Mouse (Mus musculus) ZHBTc4 (cell line): ENCODE results near the gene Jak3.

ENCODE experiments used
- DNase-seq: peaks from one replicate; pipeline ENCODE4 v3.0.0-alpha.2; 2011; ENCODE audit warnings: low read depth, low spot score

The Jak3 gene

DNA sequence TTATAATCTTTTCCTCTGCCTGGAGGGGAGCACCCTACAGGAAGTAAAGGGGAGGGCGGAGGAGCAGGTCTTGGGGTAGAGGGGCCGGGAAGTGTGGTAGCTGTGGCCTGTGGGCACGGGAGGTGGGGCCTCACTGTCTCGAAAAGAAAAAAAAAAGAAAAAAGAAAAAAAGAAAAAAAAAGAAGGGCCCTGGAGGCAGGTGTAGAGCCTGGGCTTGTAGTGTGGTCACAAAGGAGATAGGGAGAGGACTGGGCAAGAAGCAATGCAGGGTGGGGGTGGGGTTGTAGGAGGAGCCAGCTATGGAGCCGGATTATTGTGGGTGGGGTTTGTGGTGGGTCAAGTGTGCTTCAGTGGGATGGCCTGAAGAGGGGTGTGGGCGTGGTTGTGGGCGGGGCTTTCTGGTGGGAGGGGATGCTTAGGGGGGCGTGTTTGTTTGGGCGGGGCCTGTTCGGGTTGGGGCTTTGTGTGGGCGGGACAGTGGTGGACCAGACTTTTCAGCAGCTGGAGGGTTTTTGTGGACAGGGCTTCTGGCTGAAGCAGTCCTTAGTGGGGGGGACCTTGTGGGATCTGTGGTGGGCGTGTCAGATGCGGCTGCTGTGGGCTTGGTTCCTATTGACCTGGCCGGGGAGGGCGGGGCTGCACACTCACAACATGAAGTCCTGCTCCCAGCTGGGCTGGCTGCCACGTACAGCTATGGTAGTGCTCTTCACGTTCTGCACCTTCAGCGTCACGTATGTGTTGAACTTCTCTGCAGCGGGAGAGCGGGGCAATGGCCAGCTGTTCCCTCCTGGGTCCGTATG, 10.6 kb upstream of the Jak3 start:
- DNase-seq = peak; percentile 96

DNA sequence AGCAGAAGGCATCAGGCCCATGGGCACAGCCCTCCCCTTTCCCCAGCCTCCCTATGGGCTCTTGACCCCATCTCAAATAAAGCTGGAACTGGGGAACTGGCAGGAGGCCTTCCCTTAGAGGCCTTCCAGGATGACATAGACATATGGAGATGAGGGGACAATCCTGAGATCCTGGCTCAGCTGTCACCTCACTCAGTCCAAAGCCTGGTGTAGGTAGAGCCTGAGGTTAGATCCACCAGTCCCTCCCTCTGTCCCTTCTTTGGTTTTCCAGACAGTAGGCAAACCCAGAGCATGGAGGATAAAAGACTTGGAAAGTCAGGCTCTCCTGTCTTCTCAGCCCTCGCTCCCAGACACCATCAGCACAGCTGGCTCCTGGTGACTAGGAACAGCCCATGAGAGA, 9.2 kb upstream of the Jak3 start:
- no peak for DNase-seq

- no peak for DNase-seq
These were observed 8.8 kb upstream of the Jak3 start for GRCm38 (mm10) chr8:71667256-71667655.

DNA sequence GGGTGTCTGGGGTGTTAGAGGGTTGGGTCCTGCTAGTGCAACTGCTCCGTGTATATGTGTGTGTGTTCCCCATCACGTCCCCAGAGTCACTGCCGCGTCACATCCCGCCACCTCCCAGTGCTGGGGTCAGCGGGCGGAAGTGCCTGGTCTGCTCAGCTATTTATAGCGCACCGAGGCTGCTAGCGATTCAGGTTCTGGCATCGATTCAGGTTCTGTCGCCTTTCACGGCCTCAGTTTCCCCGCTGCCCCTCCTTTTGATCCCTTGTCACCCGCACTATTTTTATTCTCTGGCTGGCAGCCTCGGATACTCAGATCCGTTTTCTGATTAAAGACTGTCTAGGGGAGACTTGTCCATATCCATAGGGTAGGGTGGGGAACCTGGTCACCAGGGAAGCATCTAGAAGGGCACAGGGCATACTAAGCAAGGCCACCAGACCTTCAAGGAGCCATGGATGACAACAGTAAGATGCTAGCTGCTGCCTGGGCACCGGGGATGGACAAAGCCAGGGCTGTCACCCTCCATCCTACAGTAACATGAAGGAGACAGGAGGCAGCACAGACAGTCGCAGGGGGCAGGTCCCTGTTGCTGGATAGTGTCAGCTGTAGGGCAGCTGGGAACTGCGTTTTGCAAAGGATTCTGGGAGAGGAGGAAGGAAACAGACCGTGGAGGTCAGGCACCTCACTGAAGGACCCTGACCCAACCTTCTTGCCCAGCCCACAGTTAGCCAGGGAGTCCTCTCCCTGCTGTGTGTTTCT, 7.7 kb upstream of the Jak3 start:
- DNase-seq = no peak

DNA sequence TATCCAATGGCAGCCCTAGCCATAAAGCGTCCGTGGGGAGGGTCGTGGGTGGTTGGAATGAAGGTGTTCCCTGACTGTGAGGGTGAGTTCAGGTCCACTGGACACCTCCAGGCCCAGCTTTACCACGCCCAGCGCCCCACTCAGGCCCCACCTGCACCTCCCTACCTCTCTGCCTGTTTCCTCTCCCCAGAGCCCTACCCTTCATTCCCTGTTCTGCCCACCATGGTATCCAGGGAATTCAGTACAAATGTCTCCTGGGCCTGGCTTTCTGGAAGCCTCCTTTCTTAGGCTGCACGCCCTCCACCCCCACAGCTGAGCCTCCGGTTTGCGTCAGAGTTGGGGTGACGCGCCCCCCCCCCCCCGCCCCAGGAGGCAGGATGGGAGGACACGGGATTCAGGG, 5.9 kb upstream of the Jak3 start:
- no peak for DNase-seq

- DNase-seq = peak; percentile 97
These were observed 5.2 kb upstream of the Jak3 start for GRCm38 (mm10) chr8:71670621-71671548.

DNA sequence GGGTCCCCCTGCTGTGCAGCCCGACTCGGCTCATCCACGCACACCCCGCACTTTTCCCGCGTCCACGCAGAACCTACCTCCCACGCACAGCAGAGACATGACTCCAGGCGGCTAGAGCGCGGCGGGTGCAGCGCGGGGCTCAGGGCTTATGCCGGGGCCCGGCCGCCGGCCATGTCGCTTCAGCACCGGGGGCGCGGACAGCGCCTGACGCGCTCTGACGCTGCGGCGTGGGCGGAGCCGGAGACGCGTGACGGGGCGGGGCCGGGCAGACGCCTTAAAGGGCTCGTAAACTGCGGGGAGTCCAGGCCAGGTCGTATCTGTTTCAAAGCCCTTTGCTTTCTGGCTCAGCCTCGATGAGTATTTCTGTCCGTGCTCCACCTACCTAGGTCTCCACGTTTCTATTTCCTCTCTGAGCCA, 4.5 kb upstream of the Jak3 start, which contains the start of gene Unc13a:
TSS of gene Unc13a (minus strand) at position 209 of the 417 bp plus-strand sequence.
- DNase-seq = peak; percentile 94

GRCm38 (mm10) chr8:71672168-71672735, 3.8 kb upstream of the Jak3 start:
- DNase-seq = no peak

GRCm38 (mm10) chr8:71674071-71674470, 2.0 kb upstream of the Jak3 start:
- DNase-seq = peak; percentile 61

DNA sequence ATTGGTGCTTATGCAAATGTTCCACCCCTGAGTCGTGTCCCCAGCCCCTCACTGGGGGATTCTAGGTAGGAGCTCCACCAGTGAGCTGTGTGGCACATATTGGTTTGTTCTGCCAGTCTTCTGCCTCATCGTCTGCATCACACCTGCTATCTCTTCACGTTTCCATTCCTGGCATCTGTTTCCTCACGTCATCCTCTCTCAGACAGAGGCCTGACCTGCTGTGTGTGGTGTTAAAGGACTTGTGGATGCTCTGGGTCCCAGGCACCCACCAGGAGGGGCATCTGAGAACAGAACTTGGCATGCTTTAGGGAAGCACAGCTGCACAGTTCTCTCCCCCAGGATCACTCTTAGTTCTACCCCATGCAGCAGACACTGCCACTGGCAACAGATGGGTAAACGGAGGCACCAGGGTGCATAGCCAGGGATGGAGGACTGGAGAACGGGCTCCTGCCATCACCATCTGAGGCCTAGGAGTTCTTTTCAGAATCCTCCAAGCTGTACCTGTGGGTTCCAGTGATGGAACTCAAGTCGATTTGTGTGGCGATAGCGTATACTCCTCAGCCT, 558 bp upstream of the Jak3 start:
- no peak for DNase-seq

- DNase-seq = no peak
These were observed 707 bp downstream of the Jak3 start for GRCm38 (mm10) chr8:71676803-71677202.

- peak; percentile 92 for DNase-seq
These were observed 1.5 kb downstream of the Jak3 start for GRCm38 (mm10) chr8:71677555-71677954.

DNA sequence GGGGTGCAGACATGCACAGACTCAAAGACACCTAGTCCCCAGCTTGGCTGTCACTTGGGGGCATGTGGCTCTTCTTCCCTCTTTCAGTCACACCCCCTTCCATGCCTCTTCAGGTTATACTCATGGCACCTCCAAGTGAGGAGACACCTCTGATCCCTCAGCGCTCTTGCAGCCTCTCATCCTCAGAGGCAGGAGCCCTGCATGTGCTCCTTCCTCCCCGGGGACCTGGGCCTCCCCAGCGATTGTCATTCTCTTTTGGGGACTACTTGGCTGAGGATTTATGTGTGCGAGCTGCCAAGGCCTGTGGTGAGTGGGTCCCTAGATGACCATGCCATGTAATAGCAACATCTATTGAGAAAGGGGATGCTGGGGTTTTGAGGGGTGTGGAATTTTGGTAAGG, 2.1 kb downstream of the Jak3 start:
- DNase-seq = no peak

DNA sequence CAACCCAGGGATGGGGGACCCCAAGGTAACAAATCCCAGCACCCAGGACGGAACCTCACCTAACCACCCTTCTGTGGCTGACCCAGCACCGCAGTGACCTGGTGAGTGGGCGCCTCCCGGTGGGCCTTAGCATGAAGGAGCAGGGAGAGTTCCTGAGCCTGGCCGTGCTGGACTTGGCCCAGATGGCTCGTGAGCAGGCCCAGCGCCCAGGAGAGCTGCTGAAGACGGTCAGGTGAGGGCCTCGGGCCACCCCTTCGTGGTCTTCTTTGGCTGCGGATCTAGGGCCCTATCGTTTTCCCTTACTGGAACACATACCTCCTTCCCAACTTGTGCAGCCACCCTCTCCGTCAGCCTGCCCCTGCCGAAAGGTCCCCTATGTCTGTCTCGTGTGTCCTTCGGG, 3.0 kb downstream of the Jak3 start:
- no peak for DNase-seq

DNA sequence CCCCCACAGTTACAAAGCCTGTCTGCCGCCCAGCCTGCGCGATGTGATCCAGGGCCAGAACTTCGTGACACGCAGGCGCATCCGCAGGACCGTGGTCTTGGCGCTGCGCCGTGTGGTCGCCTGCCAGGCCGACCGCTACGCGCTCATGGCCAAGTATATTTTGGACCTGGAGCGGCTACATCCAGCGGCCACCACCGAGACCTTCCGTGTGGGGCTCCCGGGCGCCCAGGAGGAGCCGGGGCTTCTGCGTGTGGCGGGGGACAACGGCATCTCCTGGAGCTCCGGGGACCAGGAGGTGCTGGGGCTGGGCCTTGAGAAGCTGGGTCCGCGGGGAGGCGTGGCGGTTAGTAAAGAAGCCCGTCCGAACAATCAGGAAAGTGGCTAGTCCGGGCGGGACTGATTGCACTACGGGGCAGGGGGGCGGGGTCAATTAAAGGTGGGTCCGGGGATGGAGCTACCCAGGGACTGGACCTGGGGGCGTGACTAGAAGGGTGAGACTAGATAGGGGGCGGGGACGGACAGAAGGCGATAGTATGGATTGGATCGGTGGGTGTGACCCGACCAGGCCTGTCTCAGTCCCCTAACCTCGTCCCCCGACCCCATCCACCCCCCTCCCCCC, 3.6 kb downstream of the Jak3 start:
- peak; percentile 37 for DNase-seq

GRCm38 (mm10) chr8:71680471-71680870, 4.4 kb downstream of the Jak3 start:
- DNase-seq = peak; percentile 48

- DNase-seq = no peak
These were observed 5.3 kb downstream of the Jak3 start for GRCm38 (mm10) chr8:71681369-71681915.

- no peak for DNase-seq
These were observed 6.7 kb downstream of the Jak3 start for GRCm38 (mm10) chr8:71682832-71683231.

DNA sequence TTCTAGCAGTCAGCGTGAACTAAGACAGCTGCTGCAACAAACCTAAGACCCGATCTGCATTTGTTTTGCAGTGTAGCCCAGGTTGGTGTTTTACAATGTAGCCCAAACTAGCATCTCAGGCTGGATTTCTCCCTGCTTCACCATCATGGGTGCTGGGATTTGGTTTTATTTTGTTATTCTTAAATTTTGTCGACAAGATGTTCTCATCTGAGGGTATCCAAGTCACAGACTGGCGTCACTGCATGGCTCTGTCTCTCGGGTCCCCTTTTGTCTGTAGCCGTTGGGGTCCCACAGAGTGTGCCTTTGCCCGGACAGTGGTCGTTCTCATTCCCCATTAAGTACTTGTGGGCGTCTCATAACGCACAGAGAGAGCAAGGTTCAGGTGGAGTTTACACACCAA, 8.6 kb downstream of the Jak3 start:
- no peak for DNase-seq

DNA sequence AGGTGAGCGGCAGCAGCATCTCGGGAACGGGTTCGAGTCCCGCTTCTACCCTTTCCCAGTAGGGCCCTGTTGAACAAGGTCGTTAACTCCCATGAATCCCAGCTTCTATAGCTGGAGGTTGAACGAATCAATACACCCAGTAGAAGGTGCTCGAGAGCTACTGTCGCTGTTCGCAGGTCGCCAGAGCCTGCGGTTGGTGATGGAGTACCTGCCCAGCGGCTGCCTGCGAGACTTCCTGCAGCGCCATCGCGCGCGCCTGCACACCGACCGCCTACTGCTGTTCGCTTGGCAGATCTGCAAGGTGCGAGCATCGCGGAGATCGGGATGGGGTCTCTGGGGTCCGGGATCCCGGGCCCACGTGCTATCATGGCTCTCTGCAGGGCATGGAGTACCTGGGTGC, 9.5 kb downstream of the Jak3 start:
- DNase-seq = peak; percentile 83
